Mouse (Mus musculus): Measurements from ENCODE around the gene Myh7. TPM values are rescaled to one million over a fixed set of nuclear protein-coding genes. Genes with fewer than 3 reads are reported as not detected.
A peak's percentile ranks its signal among the peaks of the same experiment; 100 is the strongest.

Myh7 gene
- polyA plus RNA-seq, 1 experiment from 2014 or later: 37.3 TPM

DNA sequence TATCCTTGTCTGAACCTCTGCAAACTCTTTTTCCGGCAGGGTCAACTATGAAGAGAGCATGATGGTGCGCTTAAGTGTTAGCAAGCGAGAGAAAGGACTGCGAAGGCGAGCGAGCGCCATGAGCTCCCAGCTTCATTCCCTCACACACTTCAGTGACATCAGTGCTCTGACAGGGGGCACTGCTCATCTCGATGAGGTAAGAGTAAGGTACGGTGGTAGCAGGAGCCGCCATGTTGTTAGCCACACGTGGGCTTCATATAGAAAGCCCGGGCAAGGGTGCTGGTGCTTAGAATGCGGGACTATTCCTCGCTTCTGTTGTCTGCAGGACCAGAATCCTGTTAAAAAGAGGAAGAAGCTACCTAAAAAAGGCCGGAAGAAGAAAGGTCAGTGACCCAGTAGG is 28.6 kb upstream of the Myh7 start:
- Histone ChIP-seq H3K4me2 (ENCODE audit: low read depth, low read length) (no peak overlapping the region), H3K27ac (ENCODE audit: low read length) (no peak overlapping the region), H3K4me3 (ENCODE audit: low read length) (no peak overlapping the region), H3K9me3 (ENCODE audit: control insufficient read depth, low read length) (no peaks in the 10 kb centered on the region), H3K4me1 (replicated peaks; ENCODE audit: control insufficient read depth, insufficient read depth, low read length) (no peaks in the 10 kb centered on the region), H3K36me3 (ENCODE audit: control insufficient read depth, insufficient read depth, low read length) (peaks cover 31% of the 10 kb centered on the region), H3K9ac (ENCODE audit: low read length) (no peak overlapping the region), H3K27me3 (ENCODE audit: control insufficient read depth, insufficient read depth, low read depth, low read length) (no peaks in the 10 kb centered on the region)
- 87% methylated on average over 15 of the region's 15 CpGs for WGBS
- ATAC-seq (ENCODE audit: low read depth): no peak

DNA sequence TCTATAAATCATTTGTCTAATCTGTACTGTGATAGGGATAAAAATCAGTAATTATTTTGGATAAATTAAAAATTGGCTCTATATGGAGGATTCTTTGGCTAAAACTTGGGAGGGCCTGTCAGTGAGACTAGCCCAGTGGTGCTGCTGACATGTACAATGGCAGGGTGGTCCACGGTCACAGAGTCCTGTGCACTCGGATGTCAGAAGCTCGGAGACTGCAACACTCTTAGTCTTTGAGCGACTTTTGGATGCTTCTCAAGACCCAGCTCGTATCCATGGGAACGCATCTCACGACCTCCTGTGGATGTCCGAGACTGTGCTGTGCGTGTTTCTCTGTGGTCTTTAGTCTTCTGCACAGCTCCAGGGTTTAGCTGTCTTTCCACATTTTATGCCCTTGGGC is 26.0 kb upstream of the Myh7 start:
- no peaks in the 10 kb centered on the region for H3K4me1 ChIP-seq (replicated peaks; ENCODE audit: control insufficient read depth, insufficient read depth, low read length)
- no peak overlapping the region for H3K9ac ChIP-seq (ENCODE audit: low read length)
- H3K27ac ChIP-seq (ENCODE audit: low read length): no peak overlapping the region
- no peaks in the 10 kb centered on the region for H3K9me3 ChIP-seq (ENCODE audit: control insufficient read depth, low read length)
- ATAC-seq (ENCODE audit: low read depth): no peak
- no peaks in the 10 kb centered on the region for H3K27me3 ChIP-seq (ENCODE audit: control insufficient read depth, insufficient read depth, low read depth, low read length)
- no peak overlapping the region for H3K4me3 ChIP-seq (ENCODE audit: low read length)
- peaks cover 36% of the 10 kb centered on the region for H3K36me3 ChIP-seq (ENCODE audit: control insufficient read depth, insufficient read depth, low read length)
- H3K4me2 ChIP-seq (ENCODE audit: low read depth, low read length): no peak overlapping the region
- 87% methylated on average over 9 of the region's 9 CpGs for WGBS

DNA sequence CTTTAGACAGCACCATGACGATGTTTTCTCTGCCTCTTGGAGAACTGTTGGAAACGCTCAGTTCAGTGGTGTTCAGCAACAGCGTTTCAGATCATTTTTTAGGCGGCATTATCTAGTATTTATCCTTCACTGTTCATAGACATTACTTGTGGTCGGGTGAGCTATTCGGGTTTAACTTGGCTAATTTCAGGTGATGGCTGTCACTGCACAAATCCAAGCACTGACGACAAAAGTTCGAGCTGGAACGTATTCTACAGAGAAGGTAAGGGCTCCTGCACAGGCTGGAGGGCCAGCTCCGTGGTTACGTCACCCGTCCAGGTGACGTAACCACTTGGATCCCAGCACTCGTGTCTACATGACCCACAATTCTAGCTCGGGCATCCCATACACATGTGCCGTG is 22.4 kb upstream of the Myh7 start:
- no peak overlapping the region for H3K4me3 ChIP-seq (ENCODE audit: low read length)
- H3K27me3 ChIP-seq (ENCODE audit: control insufficient read depth, insufficient read depth, low read depth, low read length): no peaks in the 10 kb centered on the region
- no peaks in the 10 kb centered on the region for H3K4me1 ChIP-seq (replicated peaks; ENCODE audit: control insufficient read depth, insufficient read depth, low read length)
- no peak overlapping the region for H3K27ac ChIP-seq (ENCODE audit: low read length)
- H3K9me3 ChIP-seq (ENCODE audit: control insufficient read depth, low read length): no peaks in the 10 kb centered on the region
- H3K4me2 ChIP-seq (ENCODE audit: low read depth, low read length): no peak overlapping the region
- peaks cover 18% of the 10 kb centered on the region for H3K36me3 ChIP-seq (ENCODE audit: control insufficient read depth, insufficient read depth, low read length)
- no peak for ATAC-seq (ENCODE audit: low read depth)
- H3K9ac ChIP-seq (ENCODE audit: low read length): no peak overlapping the region
- WGBS: 88% methylated on average over 16 of the region's 16 CpGs

DNA sequence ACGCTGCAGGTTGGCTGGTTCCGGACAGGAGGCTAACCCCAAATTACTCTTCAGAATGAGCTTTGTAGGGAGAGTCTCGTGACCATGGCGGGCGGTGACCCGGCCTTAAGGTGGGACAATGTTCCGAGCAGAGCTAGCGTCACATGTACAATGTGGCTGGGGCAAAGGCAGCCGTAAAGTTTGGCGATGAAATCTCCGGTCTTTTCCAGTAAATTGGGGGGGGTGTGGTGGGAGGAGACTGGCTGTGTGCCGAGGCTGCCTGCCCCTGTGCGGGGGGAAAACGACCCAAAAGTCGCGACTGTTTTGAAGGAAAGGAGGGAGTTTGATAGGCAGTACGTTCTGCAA is 21.3 kb upstream of the Myh7 start:
- Histone ChIP-seq H3K27me3 (ENCODE audit: control insufficient read depth, insufficient read depth, low read depth, low read length) (no peaks in the 10 kb centered on the region), H3K4me3 (ENCODE audit: low read length) (peak overlapping the region; percentile 68), H3K4me1 (replicated peaks; ENCODE audit: control insufficient read depth, insufficient read depth, low read length) (no peaks in the 10 kb centered on the region), H3K36me3 (ENCODE audit: control insufficient read depth, insufficient read depth, low read length) (peaks cover 10% of the 10 kb centered on the region), H3K4me2 (ENCODE audit: low read depth, low read length) (peak overlapping the region; percentile 85), H3K9me3 (ENCODE audit: control insufficient read depth, low read length) (no peaks in the 10 kb centered on the region), H3K27ac (ENCODE audit: low read length) (peak overlapping the region; percentile 75), H3K9ac (ENCODE audit: low read length) (peak overlapping the region; percentile 76)
- ATAC-seq (ENCODE audit: low read depth): no peak
- WGBS: 0% methylated on average over 17 of the region's 17 CpGs

DNA sequence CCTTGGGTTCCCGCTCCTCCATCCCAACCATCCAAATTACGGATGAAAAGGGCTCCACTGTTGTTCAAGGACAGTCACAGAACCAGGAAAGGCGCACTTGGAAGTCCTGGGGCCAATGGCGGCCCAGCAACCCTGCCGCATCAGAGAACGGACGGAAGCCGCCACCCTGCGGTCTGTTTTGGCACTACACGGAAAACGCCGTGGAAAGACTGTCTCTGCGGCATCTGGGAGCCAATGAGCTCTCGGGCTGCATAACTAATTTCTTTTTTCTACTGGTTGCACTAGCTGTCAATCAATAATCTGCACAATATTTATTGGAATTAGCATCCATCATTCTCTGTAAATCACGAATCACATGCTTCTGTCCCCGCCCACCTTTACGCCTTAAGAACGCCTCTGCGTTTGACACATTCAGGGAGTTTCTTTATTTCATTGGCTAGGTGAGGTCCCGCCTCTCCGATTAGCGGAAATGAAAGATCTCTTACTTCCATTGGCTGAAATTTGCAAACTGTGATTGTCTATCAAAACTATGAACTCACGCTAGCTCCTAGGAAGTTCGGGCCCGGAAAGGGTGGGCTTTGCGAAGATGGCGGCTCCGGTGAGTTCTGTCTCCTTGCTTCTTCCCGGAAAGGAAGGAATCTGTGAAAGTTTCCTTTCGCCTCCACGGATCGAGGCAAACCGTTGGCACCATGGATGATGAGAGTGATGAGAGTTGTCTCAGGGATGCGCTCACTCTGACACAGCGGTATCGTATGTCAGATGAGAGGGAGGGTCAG is 20.8 kb upstream of the Myh7 start, which contains the start of gene Ngdn:
Ngdn (plus strand) TSS at position 464 of the 776 bp plus-strand sequence.
- Histone ChIP-seq H3K27ac (ENCODE audit: low read length) (peak within 1 kb of the TSS; percentile 84), H3K4me1 (replicated peaks; ENCODE audit: control insufficient read depth, insufficient read depth, low read length) (no peaks in the 10 kb centered on the region), H3K4me3 (ENCODE audit: low read length) (peak within 1 kb of the TSS; percentile 68), H3K4me2 (ENCODE audit: low read depth, low read length) (peak within 1 kb of the TSS; percentile 85), H3K27me3 (ENCODE audit: control insufficient read depth, insufficient read depth, low read depth, low read length) (no peaks in the 10 kb centered on the region), H3K9me3 (ENCODE audit: control insufficient read depth, low read length) (no peaks in the 10 kb centered on the region), H3K36me3 (ENCODE audit: control insufficient read depth, insufficient read depth, low read length) (peaks cover 10% of the 10 kb centered on the region), H3K9ac (ENCODE audit: low read length) (peak within 1 kb of the TSS; percentile 76)
- WGBS: 0% methylated on average over 36 of the region's 36 CpGs
- peak; percentile 97 for ATAC-seq (ENCODE audit: low read depth)

DNA sequence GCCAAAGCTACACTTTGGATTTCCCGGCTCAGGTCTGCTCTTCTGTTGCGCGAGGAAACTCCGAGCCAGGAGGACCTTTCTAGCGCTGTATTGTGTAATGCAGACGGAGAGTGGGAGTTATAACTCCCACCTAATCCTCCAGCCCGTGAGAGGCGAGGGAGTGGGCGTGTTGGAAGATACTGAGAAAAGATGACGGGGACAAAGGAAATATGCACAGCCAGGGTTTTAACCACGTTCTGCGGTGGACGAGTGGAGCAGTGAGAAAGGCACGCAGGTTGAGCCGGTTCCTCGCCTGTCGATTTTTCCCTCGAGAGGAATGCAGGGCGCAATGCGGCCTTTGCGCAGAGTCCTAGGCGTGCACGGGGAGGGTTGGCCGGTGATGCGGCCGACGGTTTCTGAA is 20.2 kb upstream of the Myh7 start:
- H3K4me2 ChIP-seq (ENCODE audit: low read depth, low read length): peak overlapping the region; percentile 73
- H3K36me3 ChIP-seq (ENCODE audit: control insufficient read depth, insufficient read depth, low read length): peaks cover 10% of the 10 kb centered on the region
- peak overlapping the region; percentile 70 for H3K9ac ChIP-seq (ENCODE audit: low read length)
- H3K4me3 ChIP-seq (ENCODE audit: low read length): peak overlapping the region; percentile 48
- H3K4me1 ChIP-seq (replicated peaks; ENCODE audit: control insufficient read depth, insufficient read depth, low read length): no peaks in the 10 kb centered on the region
- H3K27me3 ChIP-seq (ENCODE audit: control insufficient read depth, insufficient read depth, low read depth, low read length): no peaks in the 10 kb centered on the region
- peak; percentile 53 for ATAC-seq (ENCODE audit: low read depth)
- H3K9me3 ChIP-seq (ENCODE audit: control insufficient read depth, low read length): no peaks in the 10 kb centered on the region
- peak overlapping the region; percentile 84 for H3K27ac ChIP-seq (ENCODE audit: low read length)
- under 1% methylated on average over 27 of the region's 27 CpGs for WGBS

DNA sequence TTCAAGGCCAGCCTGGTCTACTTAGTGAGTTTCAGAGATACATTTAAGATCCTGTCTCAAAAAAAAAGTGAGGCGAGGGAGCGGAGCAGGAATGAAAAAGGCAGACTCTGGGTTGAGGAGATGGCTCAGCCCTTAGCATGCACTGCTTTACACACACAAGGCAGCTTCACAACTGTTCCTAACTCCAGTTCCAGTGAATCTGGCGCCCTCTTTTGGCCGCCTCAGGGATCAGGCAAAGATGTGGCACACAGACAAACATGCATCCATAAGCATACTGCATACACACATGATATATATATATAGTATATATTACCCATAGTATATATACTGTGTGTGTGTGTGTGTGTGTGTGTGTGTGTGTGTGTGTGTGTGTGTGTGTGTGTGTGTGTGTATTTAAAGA is 16.7 kb upstream of the Myh7 start:
- Histone ChIP-seq H3K27me3 (ENCODE audit: control insufficient read depth, insufficient read depth, low read depth, low read length) (no peaks in the 10 kb centered on the region), H3K27ac (ENCODE audit: low read length) (no peak overlapping the region), H3K9me3 (ENCODE audit: control insufficient read depth, low read length) (no peaks in the 10 kb centered on the region), H3K9ac (ENCODE audit: low read length) (no peak overlapping the region), H3K4me1 (replicated peaks; ENCODE audit: control insufficient read depth, insufficient read depth, low read length) (no peaks in the 10 kb centered on the region), H3K36me3 (ENCODE audit: control insufficient read depth, insufficient read depth, low read length) (no peaks in the 10 kb centered on the region), H3K4me3 (ENCODE audit: low read length) (no peak overlapping the region), H3K4me2 (ENCODE audit: low read depth, low read length) (no peak overlapping the region)
- no peak for ATAC-seq (ENCODE audit: low read depth)
- WGBS: 60% methylated on average over 4 of the region's 4 CpGs

DNA sequence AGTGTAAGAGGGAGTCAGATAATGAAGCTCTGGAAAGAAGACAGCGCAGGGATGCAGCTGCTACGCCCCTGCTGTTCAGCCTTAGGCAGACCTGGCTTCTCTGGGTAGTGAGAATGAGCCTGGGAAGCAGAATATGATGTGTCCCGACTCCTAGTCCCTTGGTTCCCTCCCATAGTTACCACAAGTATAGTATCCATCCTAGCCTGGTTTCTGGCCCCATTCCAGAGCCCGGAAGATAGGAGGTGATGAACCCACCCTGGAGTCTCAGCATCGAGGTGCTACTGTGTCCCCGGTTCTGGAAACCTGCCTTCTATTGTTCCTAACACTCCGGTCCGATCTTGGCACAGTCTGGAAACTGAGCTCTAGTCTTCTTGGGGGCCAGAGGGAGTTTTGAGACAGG is 14.0 kb upstream of the Myh7 start:
- Histone ChIP-seq H3K9ac (ENCODE audit: low read length) (no peak overlapping the region), H3K27me3 (ENCODE audit: control insufficient read depth, insufficient read depth, low read depth, low read length) (no peaks in the 10 kb centered on the region), H3K4me1 (replicated peaks; ENCODE audit: control insufficient read depth, insufficient read depth, low read length) (peaks cover 15% of the 10 kb centered on the region), H3K9me3 (ENCODE audit: control insufficient read depth, low read length) (no peaks in the 10 kb centered on the region), H3K4me2 (ENCODE audit: low read depth, low read length) (no peak overlapping the region), H3K4me3 (ENCODE audit: low read length) (no peak overlapping the region), H3K36me3 (ENCODE audit: control insufficient read depth, insufficient read depth, low read length) (no peaks in the 10 kb centered on the region), H3K27ac (ENCODE audit: low read length) (no peak overlapping the region)
- 69% methylated on average over 8 of the region's 8 CpGs for WGBS
- ATAC-seq (ENCODE audit: low read depth): no peak

DNA sequence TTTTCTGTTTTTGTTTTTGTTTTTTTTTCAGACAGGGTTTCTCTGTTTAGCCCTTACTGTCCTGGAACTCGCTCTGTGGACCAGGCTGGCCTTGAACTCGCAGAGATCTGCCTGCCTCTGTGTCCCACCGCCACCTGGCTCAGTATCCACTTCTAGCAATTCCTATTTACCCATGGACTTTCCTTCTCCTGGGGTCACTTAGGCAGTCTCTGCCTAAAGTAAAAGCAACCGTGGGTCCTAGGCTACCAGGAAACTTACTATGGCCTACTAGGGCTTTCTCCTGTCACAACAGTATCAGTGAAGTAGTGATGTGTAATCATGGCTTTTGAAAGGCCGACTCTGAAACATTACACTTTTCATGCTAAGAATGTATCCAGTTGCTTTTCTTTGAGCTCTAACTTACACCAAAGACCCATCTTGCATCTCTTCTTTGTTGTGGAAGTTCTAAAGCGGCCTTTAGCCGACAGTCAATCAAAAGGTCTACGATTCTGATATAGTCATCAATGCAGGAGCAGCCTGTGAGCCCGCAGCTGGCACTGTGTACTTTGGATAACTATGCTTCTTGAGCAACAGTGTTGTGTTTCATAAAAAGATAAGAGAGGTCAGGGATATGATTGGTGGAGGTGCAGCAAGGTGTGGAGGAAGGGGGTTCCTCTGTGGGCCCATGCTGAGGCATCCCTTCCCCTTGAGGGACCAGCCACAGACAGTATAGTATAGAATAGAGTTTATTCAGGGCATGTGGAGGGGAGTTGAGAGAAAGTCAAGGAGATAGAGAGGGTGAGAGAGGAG is 12.9 kb upstream of the Myh7 start:
- Histone ChIP-seq H3K4me2 (ENCODE audit: low read depth, low read length) (no peak overlapping the region), H3K27ac (ENCODE audit: low read length) (no peak overlapping the region), H3K27me3 (ENCODE audit: control insufficient read depth, insufficient read depth, low read depth, low read length) (no peaks in the 10 kb centered on the region), H3K9ac (ENCODE audit: low read length) (no peak overlapping the region), H3K9me3 (ENCODE audit: control insufficient read depth, low read length) (no peaks in the 10 kb centered on the region), H3K4me3 (ENCODE audit: low read length) (no peak overlapping the region), H3K4me1 (replicated peaks; ENCODE audit: control insufficient read depth, insufficient read depth, low read length) (peaks cover 24% of the 10 kb centered on the region), H3K36me3 (ENCODE audit: control insufficient read depth, insufficient read depth, low read length) (no peaks in the 10 kb centered on the region)
- no peak for ATAC-seq (ENCODE audit: low read depth)
- 85% methylated on average over 9 of the region's 9 CpGs for WGBS
